Mouse (Mus musculus) neural tube, embryonic 14.5 days (tissue): ENCODE data around the gene Col25a1. TPM values are rescaled to one million over a fixed set of nuclear protein-coding genes. Genes with fewer than 3 reads are reported as not detected.

Experiments used
- ATAC-seq: fragments of 200-750 bp; cut with Nextera tagmentation; 2 replicates; pipeline ENCODE4 v1.8.0; 2017; ENCODE audit warnings: low read depth, mild to moderate bottlenecking, moderate TSS enrichment, moderate library complexity
- H3K27ac ChIP-seq: fragments of 300-500 bp; sonication (generic); 2 replicates; pipeline ENCODE4 v1.5.1; 2014; ENCODE audit warnings: low read depth, mild to moderate bottlenecking, control low read depth, low read length, moderate library complexity, mixed read lengths
- H3K27me3 ChIP-seq: fragments of 300-500 bp; sonication (generic); 2 replicates; pipeline ENCODE4 v1.6.1; 2014; ENCODE audit warnings: low read length; ENCODE audit not compliant: control insufficient read depth, insufficient read depth
- H3K36me3 ChIP-seq: fragments of 300-500 bp; sonication (generic); 2 replicates; pipeline ENCODE4 v1.6.1; 2014; ENCODE audit warnings: low read length, mixed read lengths; ENCODE audit not compliant: control insufficient read depth, insufficient read depth
- H3K4me1 ChIP-seq: fragments of 300-500 bp; sonication (generic); 2 replicates; pipeline ENCODE4 v1.6.1; 2014; ENCODE audit warnings: low read length; ENCODE audit not compliant: control insufficient read depth, insufficient read depth
- H3K4me2 ChIP-seq: fragments of 300-500 bp; sonication (generic); 2 replicates; pipeline ENCODE4 v1.6.1; 2014; ENCODE audit warnings: mild to moderate bottlenecking, low read depth, low read length, control low read depth
- H3K4me3 ChIP-seq: fragments of 300-500 bp; sonication (generic); 2 replicates; pipeline ENCODE4 v1.5.1; 2014; ENCODE audit warnings: low read depth, low read length, control low read depth, mixed read lengths
- H3K9ac ChIP-seq: fragments of 300-500 bp; sonication (generic); replicated peaks from 2 replicates; pipeline ENCODE4 v1.6.1; 2014; ENCODE audit warnings: low read depth, mild to moderate bottlenecking, control low read depth, low read length, mixed read lengths
- H3K9me3 ChIP-seq: fragments of 300-500 bp; sonication (generic); 2 replicates; pipeline ENCODE4 v1.6.1; 2016; ENCODE audit warnings: low read length; ENCODE audit not compliant: control insufficient read depth
- WGBS: fragments of 180-500 bp; shearing (Covaris S2); extraction: QIAGEN DNeasy Blood & Tissue Kit; methylation state at CpG from one replicate; pipeline ENCODE4 v1.1.7; 2014; 5-methylcytosine and 5-hydroxymethylcytosine counted together
- polyA plus RNA-seq: library from polyadenylated mRNA; unstranded; fragments of >200 nt; fragmentation: Nextera tagmentation; extraction: Ambion mirVana; gene quantifications from 2 replicates; pipeline ENCODE4 v1.2.1, GENCODE M21; 2014

Col25a1 gene
- polyA plus RNA-seq, 1 experiment from 2014 or later: 10.5 TPM

- Histone ChIP-seq H3K4me3 (no peak overlapping the region), H3K4me1 (no peaks in the 10 kb centered on the region), H3K27ac (no peak overlapping the region), H3K27me3 (no peaks in the 10 kb centered on the region), H3K36me3 (no peaks in the 10 kb centered on the region), H3K9me3 (no peaks in the 10 kb centered on the region), H3K9ac (no peak overlapping the region), H3K4me2 (no peak overlapping the region)
- no peak for ATAC-seq
- 83% methylated on average over 2 of the region's 2 CpGs for WGBS
Observed at GRCm38 (mm10) chr3:130217705-130218104, 86.4 kb downstream of the Col25a1 start.

GRCm38 (mm10) chr3:130218232-130218728, 87.0 kb downstream of the Col25a1 start:
- Histone ChIP-seq H3K9ac (no peak overlapping the region), H3K36me3 (no peaks in the 10 kb centered on the region), H3K27me3 (no peaks in the 10 kb centered on the region), H3K27ac (no peak overlapping the region), H3K4me3 (no peak overlapping the region), H3K4me2 (no peak overlapping the region), H3K9me3 (no peaks in the 10 kb centered on the region), H3K4me1 (no peaks in the 10 kb centered on the region)
- WGBS: 69% methylated on average over 5 of the region's 5 CpGs
- ATAC-seq: no peak

DNA sequence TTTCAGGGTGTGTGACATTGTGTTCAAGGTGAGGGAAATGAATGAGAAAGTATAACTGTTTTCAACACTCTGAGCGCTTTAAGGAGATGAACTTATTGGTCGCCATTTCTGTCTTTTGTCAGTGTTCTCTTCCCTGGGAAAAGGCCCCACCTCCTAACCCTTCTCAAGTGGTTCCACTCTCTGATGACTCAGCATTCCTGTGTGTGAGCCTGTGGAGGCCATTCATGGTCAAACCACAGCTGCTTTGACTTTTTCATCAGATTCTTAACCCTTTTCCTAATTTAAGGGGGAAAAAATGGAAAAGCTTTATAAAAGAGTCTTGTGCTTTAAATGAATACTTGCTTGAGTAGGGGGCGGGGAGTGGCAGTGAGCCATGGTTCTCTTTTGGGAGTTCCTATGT, 89.5 kb downstream of the Col25a1 start:
- no peaks in the 10 kb centered on the region for H3K4me1 ChIP-seq
- no peaks in the 10 kb centered on the region for H3K27me3 ChIP-seq
- ATAC-seq: no peak
- no peak overlapping the region for H3K9ac ChIP-seq
- no peak overlapping the region for H3K4me3 ChIP-seq
- 93% methylated on average over 3 of the region's 3 CpGs for WGBS
- no peak overlapping the region for H3K4me2 ChIP-seq
- H3K36me3 ChIP-seq: no peaks in the 10 kb centered on the region
- H3K9me3 ChIP-seq: no peaks in the 10 kb centered on the region
- no peak overlapping the region for H3K27ac ChIP-seq

DNA sequence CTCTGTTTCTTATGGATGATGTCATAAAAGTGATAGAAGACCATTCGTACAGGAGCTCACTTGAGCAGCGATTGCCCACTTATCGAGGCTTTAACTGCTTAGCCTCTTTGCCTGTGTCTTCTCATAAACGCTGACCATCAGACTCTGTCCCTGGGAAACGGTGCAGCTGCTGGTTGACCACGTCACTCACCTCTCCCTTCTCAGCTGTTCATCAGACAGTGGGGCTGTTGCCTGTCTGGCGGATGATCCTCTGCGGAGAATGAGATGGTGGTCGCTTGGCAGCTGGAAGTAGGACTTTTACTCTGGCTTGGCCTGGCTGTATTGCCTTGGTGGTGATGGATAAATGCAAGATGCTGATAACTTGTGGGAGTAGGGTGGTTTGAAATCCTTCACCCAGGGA, 96.9 kb downstream of the Col25a1 start:
- no peak overlapping the region for H3K4me3 ChIP-seq
- 90% methylated on average over 9 of the region's 9 CpGs for WGBS
- H3K36me3 ChIP-seq: no peaks in the 10 kb centered on the region
- H3K27ac ChIP-seq: no peak overlapping the region
- H3K9me3 ChIP-seq: no peaks in the 10 kb centered on the region
- H3K4me2 ChIP-seq: no peak overlapping the region
- H3K27me3 ChIP-seq: no peaks in the 10 kb centered on the region
- no peak overlapping the region for H3K9ac ChIP-seq
- no peaks in the 10 kb centered on the region for H3K4me1 ChIP-seq
- no peak for ATAC-seq

- 96% methylated on average over 7 of the region's 7 CpGs for WGBS
- H3K27ac ChIP-seq: no peak overlapping the region
- H3K4me3 ChIP-seq: no peak overlapping the region
- no peak overlapping the region for H3K4me2 ChIP-seq
- H3K9me3 ChIP-seq: no peaks in the 10 kb centered on the region
- no peak for ATAC-seq
- H3K36me3 ChIP-seq: no peaks in the 10 kb centered on the region
- H3K9ac ChIP-seq: no peak overlapping the region
- no peaks in the 10 kb centered on the region for H3K27me3 ChIP-seq
- H3K4me1 ChIP-seq: no peaks in the 10 kb centered on the region
Observed at GRCm38 (mm10) chr3:130232944-130233343, 101.6 kb downstream of the Col25a1 start.

DNA sequence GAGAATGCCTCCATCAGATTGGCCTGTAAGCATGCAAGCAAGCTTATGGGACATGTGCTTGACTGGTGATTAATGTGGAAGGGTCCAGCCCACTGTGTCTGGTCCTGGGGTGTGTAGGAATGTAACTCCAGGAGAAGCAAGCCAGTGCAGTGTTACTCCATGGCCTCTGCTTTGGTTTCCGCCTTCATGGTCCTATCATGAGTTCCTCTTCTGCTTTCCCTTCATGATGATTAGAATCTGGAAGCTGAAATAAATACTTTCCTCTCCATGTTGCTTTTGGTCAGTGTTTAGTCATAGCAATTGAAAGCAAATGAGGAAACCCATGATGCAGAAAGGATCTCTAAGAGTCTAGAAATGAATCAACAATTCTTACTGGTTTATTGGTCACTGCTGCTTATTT, 103.9 kb downstream of the Col25a1 start:
- Histone ChIP-seq H3K9ac (no peak overlapping the region), H3K36me3 (no peaks in the 10 kb centered on the region), H3K4me2 (no peak overlapping the region), H3K4me3 (no peak overlapping the region), H3K27me3 (no peaks in the 10 kb centered on the region), H3K9me3 (no peaks in the 10 kb centered on the region), H3K4me1 (no peaks in the 10 kb centered on the region), H3K27ac (no peak overlapping the region)
- no peak for ATAC-seq
- WGBS: 91% methylated on average over 1 of the region's 1 CpGs

GRCm38 (mm10) chr3:130236129-130236528, 104.8 kb downstream of the Col25a1 start:
- H3K27me3 ChIP-seq: no peaks in the 10 kb centered on the region
- no peak overlapping the region for H3K9ac ChIP-seq
- no peaks in the 10 kb centered on the region for H3K36me3 ChIP-seq
- H3K4me1 ChIP-seq: no peaks in the 10 kb centered on the region
- 80% methylated on average over 7 of the region's 7 CpGs for WGBS
- H3K4me2 ChIP-seq: no peak overlapping the region
- H3K27ac ChIP-seq: no peak overlapping the region
- no peaks in the 10 kb centered on the region for H3K9me3 ChIP-seq
- ATAC-seq: no peak
- no peak overlapping the region for H3K4me3 ChIP-seq

GRCm38 (mm10) chr3:130237852-130238251, 106.6 kb downstream of the Col25a1 start:
- Histone ChIP-seq H3K27me3 (no peaks in the 10 kb centered on the region), H3K9me3 (no peaks in the 10 kb centered on the region), H3K4me3 (no peak overlapping the region), H3K9ac (no peak overlapping the region), H3K4me2 (no peak overlapping the region), H3K27ac (no peak overlapping the region), H3K36me3 (no peaks in the 10 kb centered on the region), H3K4me1 (0 out of 2 replicates have a peak, but pooled peaks cover 4% of the 10 kb centered on the region)
- no peak for ATAC-seq
- 39% methylated on average over 1 of the region's 1 CpGs for WGBS

- WGBS: 89% methylated on average over 4 of the region's 4 CpGs
- ATAC-seq: no peak
- Histone ChIP-seq H3K9me3 (no peaks in the 10 kb centered on the region), H3K4me1 (0 out of 2 replicates have a peak, but pooled peaks cover 4% of the 10 kb centered on the region), H3K27ac (no peak overlapping the region), H3K4me2 (no peak overlapping the region), H3K4me3 (no peak overlapping the region), H3K9ac (no peak overlapping the region), H3K27me3 (no peaks in the 10 kb centered on the region), H3K36me3 (no peaks in the 10 kb centered on the region)
Observed at GRCm38 (mm10) chr3:130241924-130242323, 110.6 kb downstream of the Col25a1 start.
